Mouse (Mus musculus) embryonic facial prominence, embryonic 10.5 days (tissue): Measurements from ENCODE around the gene Cmss1. TPM values are rescaled to one million over a fixed set of nuclear protein-coding genes. Genes with fewer than 3 reads are reported as not detected.

Experiments used
- DNase-seq: peaks from one replicate; pipeline ENCODE4 v3.0.0-alpha.2; 2017; ENCODE audit warnings: low spot score
- H3K27ac ChIP-seq: fragments of 300-500 bp; sonication (generic); replicated peaks from 2 replicates; pipeline ENCODE4 v1.5.1; 2016; ENCODE audit warnings: mild to moderate bottlenecking
- H3K27me3 ChIP-seq: fragments of 300-500 bp; sonication (generic); replicated peaks from 2 replicates; pipeline ENCODE4 v1.6.1; 2016; ENCODE audit warnings: low read depth, mild to moderate bottlenecking; ENCODE audit not compliant: poor library complexity, severe bottlenecking
- H3K36me3 ChIP-seq: fragments of 300-500 bp; sonication (generic); replicated peaks from 2 replicates; pipeline ENCODE4 v1.6.1; 2016; ENCODE audit warnings: mild to moderate bottlenecking, moderate library complexity
- H3K4me1 ChIP-seq: fragments of 300-500 bp; sonication (generic); 2 replicates; pipeline ENCODE4 v1.6.1; 2016
- H3K4me3 ChIP-seq: fragments of 300-500 bp; sonication (generic); 2 replicates; pipeline ENCODE4 v1.5.1; 2016; ENCODE audit warnings: mild to moderate bottlenecking, moderate library complexity
- H3K9me3 ChIP-seq: fragments of 300-500 bp; sonication (generic); 2 replicates; pipeline ENCODE4 v1.6.1; 2016; ENCODE audit warnings: mild to moderate bottlenecking
- WGBS: fragments of 180-500 bp; shearing (Covaris S2); methylation state at CpG from one replicate; pipeline ENCODE4 v1.1.7; 2016; 5-methylcytosine and 5-hydroxymethylcytosine counted together
- polyA plus RNA-seq: library from polyadenylated mRNA; unstranded; fragments of >200 nt; fragmentation: Nextera tagmentation; extraction: Ambion mirVana; gene quantifications from 2 replicates; pipeline ENCODE4 v1.2.1, GENCODE M21; 2016

Gene Cmss1
- polyA plus RNA-seq, 1 experiment from 2014 or later = 58.1 TPM

DNA sequence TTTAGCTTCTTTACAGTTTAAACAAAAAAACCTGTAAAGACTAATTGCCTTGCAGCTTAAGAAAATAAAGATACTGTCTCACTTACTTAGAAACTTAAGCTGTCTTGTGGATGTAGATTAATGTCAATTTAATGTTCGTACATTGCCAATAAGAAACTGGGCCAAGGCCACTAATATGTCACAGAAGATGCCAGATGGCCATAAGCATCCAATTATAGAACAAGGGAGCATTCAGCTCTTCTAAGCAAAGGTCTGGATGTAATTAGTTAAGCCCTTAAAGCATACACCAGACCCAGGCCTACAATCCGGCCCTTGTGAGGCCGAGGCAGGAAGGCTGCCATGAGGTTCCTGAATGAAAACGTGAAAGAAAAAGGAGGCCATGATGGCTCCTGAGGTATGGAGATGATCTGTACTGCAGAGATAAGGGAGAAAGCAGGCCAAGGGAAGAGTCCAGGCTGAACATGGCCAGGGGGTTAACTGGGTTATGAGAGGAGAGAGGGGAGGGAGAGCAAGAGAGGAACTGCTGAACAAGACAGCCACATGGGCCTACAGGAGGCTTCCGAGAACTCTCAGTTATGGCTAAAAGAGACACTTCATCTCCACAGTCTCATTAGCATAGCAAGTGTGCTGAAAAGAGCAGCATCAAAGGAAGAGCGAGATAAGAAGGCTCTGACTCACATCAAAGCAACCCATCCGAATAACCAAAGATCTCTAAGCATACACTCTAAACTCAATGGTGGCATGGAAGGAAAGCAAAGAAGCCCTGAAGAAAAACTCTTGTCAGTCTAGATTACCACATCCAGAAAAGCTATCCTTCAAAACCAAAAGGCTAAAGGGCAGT is 287.2 kb downstream of the Cmss1 start:
- 0 out of 2 replicates have a peak, but pooled peaks cover 5% of the 10 kb centered on the region for H3K36me3 ChIP-seq
- DNase-seq = no peak
- H3K27ac ChIP-seq = no peak overlapping the region
- 60% methylated on average over 7 of the region's 7 CpGs for WGBS
- peaks cover 16% of the 10 kb centered on the region for H3K4me1 ChIP-seq
- H3K4me3 ChIP-seq = no peak overlapping the region
- H3K9me3 ChIP-seq = peaks cover 4% of the 10 kb centered on the region; the same call in 1 of the 2 replicates
- no peaks in the 10 kb centered on the region for H3K27me3 ChIP-seq

DNA sequence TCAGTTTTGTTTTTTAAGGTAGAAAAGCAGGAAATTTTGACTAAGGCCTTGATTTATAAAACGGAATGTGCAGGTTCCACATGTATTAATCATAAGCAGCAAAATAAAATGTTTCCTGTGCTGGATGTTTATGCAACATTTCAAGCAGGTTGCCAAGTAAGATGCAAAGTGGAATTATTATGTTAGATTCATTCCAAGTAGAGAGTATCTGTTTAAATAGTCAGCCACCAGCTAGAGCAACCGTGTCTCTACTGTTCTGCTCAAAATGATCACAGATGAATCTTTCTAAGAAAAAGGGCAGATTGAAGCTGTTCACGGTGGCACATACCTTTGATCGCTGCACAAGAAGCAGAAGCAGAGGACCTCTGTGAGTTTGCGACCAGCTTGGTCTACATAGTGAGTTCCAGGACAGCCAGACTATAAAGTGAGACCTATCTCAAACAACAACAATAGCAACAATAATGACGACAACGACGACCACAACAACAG is 288.0 kb downstream of the Cmss1 start:
- WGBS = 78% methylated on average over 8 of the region's 8 CpGs
- DNase-seq = no peak

DNA sequence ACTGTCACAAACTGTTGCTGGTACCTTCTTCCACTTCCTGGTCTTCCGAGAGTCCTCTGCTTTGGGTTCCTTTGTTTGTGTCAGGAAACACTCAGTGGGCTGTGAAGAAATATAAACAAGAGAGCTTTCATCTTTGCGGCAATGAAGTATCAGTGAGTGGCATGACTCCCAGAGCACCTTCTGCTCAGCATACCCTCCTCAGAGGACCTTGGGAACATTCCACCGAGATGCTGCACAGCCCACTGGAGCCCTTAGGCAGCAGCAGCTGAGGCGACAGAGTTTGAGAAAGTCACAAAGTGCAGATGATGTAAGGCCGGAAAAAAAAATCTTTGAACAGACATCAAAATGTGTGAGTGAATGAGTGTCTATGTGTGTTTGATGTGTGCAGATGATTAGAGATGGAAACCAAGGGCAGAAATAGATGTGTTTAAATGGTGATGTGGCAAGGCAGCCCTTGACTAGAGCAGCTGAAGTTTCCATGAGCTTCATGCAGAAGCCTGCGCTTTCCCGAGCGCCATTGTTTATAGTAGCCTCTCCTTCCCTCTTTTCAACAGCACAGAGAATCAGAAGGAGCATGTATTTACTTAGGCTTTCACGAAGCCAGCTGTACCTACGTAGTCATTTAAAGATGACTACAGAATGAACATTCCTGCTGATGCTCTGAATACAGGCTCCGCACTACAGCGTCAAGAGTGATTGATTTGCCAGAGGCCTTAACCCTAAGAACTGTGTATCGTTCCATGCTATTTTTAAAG is 288.6 kb downstream of the Cmss1 start:
- no peak overlapping the region for H3K4me3 ChIP-seq

More for the DNA sequence above, 288.0 kb downstream of the Cmss1 start:
- Histone ChIP-seq H3K4me1 (peaks cover 19% of the 10 kb centered on the region), H3K27ac (no peak overlapping the region), H3K9me3 (peaks cover 4% of the 10 kb centered on the region; the same call in 1 of the 2 replicates), H3K4me3 (no peak overlapping the region), H3K27me3 (no peaks in the 10 kb centered on the region), H3K36me3 (0 out of 2 replicates have a peak, but pooled peaks cover 5% of the 10 kb centered on the region)

DNA sequence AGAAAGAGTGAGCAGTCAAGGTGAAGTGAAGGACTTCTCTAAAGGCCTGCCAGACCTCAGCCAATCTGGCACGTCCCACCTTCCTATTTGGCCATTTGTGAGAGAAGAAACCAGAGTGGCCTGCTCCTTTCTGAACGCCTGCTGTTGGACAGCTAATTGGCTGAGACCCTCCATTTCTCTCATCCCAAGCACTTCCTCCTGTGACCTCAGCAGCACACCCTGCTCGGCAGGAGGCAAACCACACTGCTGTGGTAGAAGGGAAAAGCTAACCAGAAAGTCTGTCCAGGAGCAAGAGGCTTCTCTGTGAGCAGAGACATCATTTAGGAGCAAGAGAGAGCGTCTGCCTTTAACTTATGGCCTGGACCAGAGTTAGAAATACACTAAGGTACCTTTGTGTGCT is 289.5 kb downstream of the Cmss1 start:
- WGBS = 75% methylated on average over 4 of the region's 4 CpGs
- Histone ChIP-seq H3K9me3 (peaks cover 4% of the 10 kb centered on the region; the same call in 1 of the 2 replicates), H3K27me3 (no peaks in the 10 kb centered on the region), H3K4me1 (peaks cover 19% of the 10 kb centered on the region), H3K36me3 (0 out of 2 replicates have a peak, but pooled peaks cover 5% of the 10 kb centered on the region), H3K27ac (no peak overlapping the region), H3K4me3 (no peak overlapping the region)
- DNase-seq = no peak

More for the DNA sequence above, 288.6 kb downstream of the Cmss1 start:
- no peaks in the 10 kb centered on the region for H3K27me3 ChIP-seq
- H3K27ac ChIP-seq = no peak overlapping the region
- 52% methylated on average over 13 of the region's 13 CpGs for WGBS
- H3K9me3 ChIP-seq = peaks cover 4% of the 10 kb centered on the region; the same call in 1 of the 2 replicates
- DNase-seq = no peak
- peaks cover 19% of the 10 kb centered on the region for H3K4me1 ChIP-seq
- H3K36me3 ChIP-seq = 0 out of 2 replicates have a peak, but pooled peaks cover 5% of the 10 kb centered on the region

DNA sequence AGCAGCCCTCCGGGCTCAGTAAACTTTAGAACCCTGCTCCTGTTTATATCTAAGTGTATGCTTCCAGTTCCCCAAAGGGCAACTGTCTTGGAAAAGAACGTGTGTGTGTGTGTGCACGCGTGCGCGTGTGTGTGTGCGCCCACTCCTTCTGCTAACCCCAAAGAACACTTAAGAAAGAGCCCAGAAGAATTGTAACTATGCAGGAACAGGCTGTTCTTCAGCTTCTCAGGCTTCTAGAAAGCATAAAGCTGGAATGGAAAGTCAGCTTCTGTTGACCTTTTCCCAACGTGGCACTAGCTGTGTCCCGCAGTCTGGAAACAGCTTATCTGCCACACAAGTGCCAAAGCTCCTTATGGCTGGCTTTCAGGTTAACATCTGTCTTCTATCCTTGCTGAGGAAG is 291.6 kb downstream of the Cmss1 start:
- peaks cover 19% of the 10 kb centered on the region for H3K4me1 ChIP-seq
- no peaks in the 10 kb centered on the region for H3K36me3 ChIP-seq
- H3K27me3 ChIP-seq = no peaks in the 10 kb centered on the region
- DNase-seq = no peak
- no peak overlapping the region for H3K27ac ChIP-seq
- no peak overlapping the region for H3K4me3 ChIP-seq
- H3K9me3 ChIP-seq = peaks cover 4% of the 10 kb centered on the region; the same call in 1 of the 2 replicates
- WGBS = 89% methylated on average over 9 of the region's 9 CpGs

DNA sequence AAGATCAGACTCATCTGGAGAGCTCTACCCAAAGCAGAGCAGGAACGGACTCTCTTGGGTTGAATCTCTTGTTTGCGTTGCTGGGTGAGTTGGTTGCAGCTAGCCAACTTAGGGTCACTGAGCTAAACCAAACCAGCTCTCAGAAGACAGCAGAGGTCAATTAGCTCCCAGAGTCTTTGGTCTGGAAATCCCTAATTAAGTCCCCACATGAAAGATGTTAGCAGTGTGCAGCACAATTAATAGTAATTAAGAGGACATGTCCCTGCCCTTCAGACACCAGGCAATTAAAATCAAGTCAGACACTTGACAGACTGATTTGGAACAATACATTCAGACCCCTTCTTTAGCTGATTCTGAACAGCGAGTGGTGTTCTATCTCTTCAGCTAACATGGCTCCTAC is 292.4 kb downstream of the Cmss1 start:
- WGBS = 56% methylated on average over 3 of the region's 3 CpGs
- Histone ChIP-seq H3K9me3 (no peaks in the 10 kb centered on the region), H3K4me3 (no peak overlapping the region), H3K27ac (no peak overlapping the region), H3K4me1 (peaks cover 19% of the 10 kb centered on the region), H3K36me3 (no peaks in the 10 kb centered on the region), H3K27me3 (no peaks in the 10 kb centered on the region)
- DNase-seq = no peak

DNA sequence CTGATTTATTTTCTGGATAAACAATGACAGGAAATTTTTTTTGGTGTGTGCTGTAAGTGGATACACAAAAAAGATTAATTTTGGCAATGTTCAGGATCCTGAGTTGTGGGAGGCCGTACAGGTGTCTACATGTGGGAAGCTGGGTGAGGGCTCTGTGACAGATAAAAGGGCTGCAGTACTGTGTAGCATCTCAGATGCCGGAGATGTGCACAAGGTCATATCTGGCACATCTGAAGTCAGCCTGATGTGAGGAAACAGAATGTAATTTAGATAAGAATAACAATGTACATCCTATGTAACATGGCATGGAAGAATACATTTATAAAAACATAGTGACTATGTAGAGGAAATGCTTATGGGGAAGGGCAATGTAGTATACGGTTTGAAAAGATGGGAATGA is 293.2 kb downstream of the Cmss1 start:
- Histone ChIP-seq H3K4me3 (no peak overlapping the region), H3K9me3 (no peaks in the 10 kb centered on the region), H3K27ac (no peak overlapping the region), H3K4me1 (peaks cover 18% of the 10 kb centered on the region), H3K27me3 (no peaks in the 10 kb centered on the region), H3K36me3 (no peaks in the 10 kb centered on the region)
- WGBS = 88% methylated on average over 3 of the region's 3 CpGs
- DNase-seq = no peak

DNA sequence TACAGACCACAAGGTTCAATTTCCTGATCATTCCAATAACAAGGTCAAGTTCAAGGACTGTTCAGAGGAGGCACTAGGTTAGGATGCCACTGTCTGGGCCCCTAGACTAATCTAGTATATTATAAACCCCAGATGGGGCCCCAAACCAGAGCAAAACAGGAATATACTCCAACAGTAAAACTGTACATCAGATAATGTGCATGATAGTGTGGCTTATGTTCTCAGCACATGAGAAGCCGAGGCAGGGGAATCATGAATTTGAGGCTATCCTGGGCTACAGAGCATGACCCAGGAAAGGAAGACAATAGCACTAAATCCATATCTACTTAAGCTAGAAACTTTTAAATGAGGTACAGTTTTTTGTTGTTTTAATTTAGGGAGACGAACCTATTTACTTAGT is 294.5 kb downstream of the Cmss1 start:
- DNase-seq = no peak
- Histone ChIP-seq H3K9me3 (no peaks in the 10 kb centered on the region), H3K27ac (no peak overlapping the region), H3K27me3 (no peaks in the 10 kb centered on the region), H3K4me1 (peaks cover 6% of the 10 kb centered on the region; the same call in 1 of the 2 replicates), H3K36me3 (no peaks in the 10 kb centered on the region), H3K4me3 (no peak overlapping the region)
- WGBS = 86% methylated on average over 2 of the region's 2 CpGs

DNA sequence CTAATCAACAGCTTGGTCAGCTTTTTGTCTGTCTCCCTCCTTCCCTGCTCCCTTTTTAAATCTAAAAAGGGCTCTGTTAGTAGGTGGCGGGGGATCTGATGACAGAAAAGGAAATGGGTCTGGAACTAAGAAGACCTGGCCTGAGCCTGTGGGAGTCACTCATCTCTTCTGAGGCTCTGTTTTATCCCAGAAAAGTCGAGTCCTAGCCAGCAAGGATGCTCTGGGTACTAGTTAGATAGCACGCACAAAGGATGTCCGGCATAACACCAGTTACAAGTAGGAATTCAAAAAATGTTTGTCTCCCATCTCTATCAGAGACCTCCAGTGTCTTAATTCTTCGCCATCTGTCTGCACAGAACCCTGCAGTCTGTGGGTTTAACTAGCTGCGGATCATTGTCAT is 301.2 kb downstream of the Cmss1 start:
- H3K4me3 ChIP-seq = no peak overlapping the region
- 84% methylated on average over 6 of the region's 6 CpGs for WGBS
- H3K27ac ChIP-seq = no peak overlapping the region
- no peaks in the 10 kb centered on the region for H3K9me3 ChIP-seq
- no peaks in the 10 kb centered on the region for H3K27me3 ChIP-seq
- no peak for DNase-seq
- H3K36me3 ChIP-seq = no peaks in the 10 kb centered on the region
- peaks cover 23% of the 10 kb centered on the region for H3K4me1 ChIP-seq

DNA sequence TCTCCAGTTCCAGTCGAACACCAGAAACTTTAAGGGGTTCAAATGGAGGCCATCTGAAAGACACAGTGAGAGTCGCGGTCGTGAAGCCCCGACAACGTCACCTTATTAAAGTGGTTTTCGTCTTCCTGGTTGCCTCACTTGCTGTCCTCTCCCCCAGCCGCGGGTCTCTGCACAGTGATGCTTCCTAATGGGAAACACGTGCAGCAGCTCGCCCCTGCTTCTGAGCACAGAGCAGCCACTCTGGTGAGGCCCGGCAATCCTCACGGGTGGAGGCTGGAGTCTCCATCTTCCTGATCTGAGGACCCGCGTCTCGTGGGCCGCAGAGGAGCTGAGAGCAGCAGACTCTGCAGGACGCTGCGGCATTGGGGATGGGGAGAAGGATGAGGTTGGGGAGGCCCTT is 302.9 kb downstream of the Cmss1 start:
- Histone ChIP-seq H3K36me3 (no peaks in the 10 kb centered on the region), H3K27me3 (no peaks in the 10 kb centered on the region), H3K9me3 (no peaks in the 10 kb centered on the region), H3K27ac (peak overlapping the region; percentile 81), H3K4me1 (peaks cover 23% of the 10 kb centered on the region), H3K4me3 (peak overlapping the region; percentile 33)
- peak; percentile 81 for DNase-seq
- 45% methylated on average over 19 of the region's 19 CpGs for WGBS

DNA sequence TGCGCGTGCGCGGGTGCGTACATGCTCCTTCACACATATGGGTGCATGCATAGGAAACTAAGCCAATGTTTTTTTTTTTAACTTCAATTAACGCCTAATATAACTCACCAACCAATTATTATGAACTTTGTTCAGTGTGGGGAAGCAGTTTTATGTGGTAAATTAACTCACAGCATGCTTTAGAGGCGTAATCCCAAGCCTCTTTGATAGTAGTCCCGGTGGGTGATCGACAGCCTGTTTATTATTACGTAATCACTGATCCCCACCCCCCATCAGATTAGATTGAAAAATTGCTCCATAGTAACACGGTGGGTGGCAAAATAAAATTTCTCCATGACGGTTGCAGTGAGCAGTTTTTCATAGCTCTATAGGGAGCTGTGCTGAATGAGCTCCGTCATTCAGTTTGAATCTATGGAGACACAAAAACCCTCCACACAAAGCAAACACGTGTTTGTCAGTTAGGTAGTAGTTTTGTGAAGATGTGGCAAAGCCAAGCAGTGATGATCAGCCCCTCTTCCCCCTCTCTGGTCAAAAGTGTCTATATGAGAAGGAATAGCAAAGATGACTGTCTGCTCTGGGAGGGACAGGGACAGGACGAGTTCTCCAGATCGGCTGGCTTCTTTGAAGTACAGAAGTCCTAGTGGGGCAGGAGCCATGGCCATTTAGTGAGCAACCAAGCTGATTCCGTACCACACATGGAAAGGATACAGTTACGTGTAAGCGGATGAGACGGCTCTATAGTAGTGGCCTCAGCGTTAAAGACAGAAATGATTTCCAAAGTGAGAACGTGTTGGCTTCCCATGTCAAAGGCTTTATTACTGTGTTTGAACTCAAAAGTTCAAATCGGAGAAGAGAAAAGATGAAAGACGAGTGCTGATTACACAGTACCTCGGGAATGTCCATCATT is 303.6 kb downstream of the Cmss1 start:
- 75% methylated on average over 25 of the region's 25 CpGs for WGBS
- H3K27ac ChIP-seq = peak overlapping the region; percentile 81; the same call in 1 of the 2 replicates

More for the DNA sequence above, 303.6 kb downstream of the Cmss1 start:
- Histone ChIP-seq H3K9me3 (no peaks in the 10 kb centered on the region), H3K4me3 (peak overlapping the region; percentile 33), H3K36me3 (no peaks in the 10 kb centered on the region), H3K27me3 (no peaks in the 10 kb centered on the region), H3K4me1 (peaks cover 23% of the 10 kb centered on the region)
- DNase-seq = peak; percentile 29
